Mouse (Mus musculus) kidney, embryonic 14.5 days (tissue): ENCODE measurements around the gene Pabpn1. TPM values are rescaled to one million over a fixed set of nuclear protein-coding genes. Genes with fewer than 3 reads are reported as not detected.
"Not testable (repeated sequence)": the region's sequence is repeated elsewhere in the genome, so short reads cannot be mapped to it uniquely, and the experiment has no call there.

Experiments
- ATAC-seq: fragments of 200-750 bp; cut with Nextera tagmentation; 2 replicates; pipeline ENCODE4 v1.8.0; 2017; ENCODE audit warnings: moderate number of reproducible peaks, mild to moderate bottlenecking, moderate TSS enrichment, moderate library complexity; ENCODE audit not compliant: low FRiP score, low TSS enrichment
- H3K27ac ChIP-seq: fragments of 300-500 bp; sonication (generic); 2 replicates; pipeline ENCODE4 v1.5.1; 2014; ENCODE audit warnings: low read depth, mild to moderate bottlenecking, low read length, moderate library complexity, mixed read lengths
- H3K27me3 ChIP-seq: fragments of 300-500 bp; sonication (generic); 2 replicates; pipeline ENCODE4 v1.6.1; 2014; ENCODE audit warnings: mild to moderate bottlenecking, low read length; ENCODE audit not compliant: control insufficient read depth, insufficient read depth
- H3K36me3 ChIP-seq: fragments of 300-500 bp; sonication (generic); 2 replicates; pipeline ENCODE4 v1.6.1; 2014; ENCODE audit warnings: low read length, mixed read lengths; ENCODE audit not compliant: control insufficient read depth, insufficient read depth
- H3K4me1 ChIP-seq: fragments of 300-500 bp; sonication (generic); 2 replicates; pipeline ENCODE4 v1.6.1; 2014; ENCODE audit warnings: low read length, mixed read lengths; ENCODE audit not compliant: control insufficient read depth, insufficient read depth
- H3K4me2 ChIP-seq: fragments of 300-500 bp; sonication (generic); replicated peaks from 2 replicates; pipeline ENCODE4 v1.6.1; 2014; ENCODE audit warnings: low read depth, mild to moderate bottlenecking, low read length
- H3K4me3 ChIP-seq: fragments of 300-500 bp; sonication (generic); 2 replicates; pipeline ENCODE4 v1.5.1; 2014; ENCODE audit warnings: mild to moderate bottlenecking, low read length
- H3K9ac ChIP-seq: fragments of 300-500 bp; sonication (generic); 2 replicates; pipeline ENCODE4 v1.6.1; 2014; ENCODE audit warnings: low read depth, mild to moderate bottlenecking, low read length, moderate library complexity
- H3K9me3 ChIP-seq: fragments of 300-500 bp; sonication (generic); 2 replicates; pipeline ENCODE4 v1.6.1; 2016; ENCODE audit warnings: low read length; ENCODE audit not compliant: control insufficient read depth
- WGBS: fragments of 180-500 bp; shearing (Covaris S2); extraction: QIAGEN DNeasy Blood & Tissue Kit; methylation state at CpG from one replicate; pipeline ENCODE4 v1.1.7; 2014; 5-methylcytosine and 5-hydroxymethylcytosine counted together
- polyA plus RNA-seq: library from polyadenylated mRNA; unstranded; fragments of >200 nt; fragmentation: Nextera tagmentation; extraction: Ambion mirVana; gene quantifications from 2 replicates; pipeline ENCODE4 v1.2.1, GENCODE M21; 2014

Gene Pabpn1
- polyA plus RNA-seq, 1 experiment from 2014 or later = 178 TPM

DNA sequence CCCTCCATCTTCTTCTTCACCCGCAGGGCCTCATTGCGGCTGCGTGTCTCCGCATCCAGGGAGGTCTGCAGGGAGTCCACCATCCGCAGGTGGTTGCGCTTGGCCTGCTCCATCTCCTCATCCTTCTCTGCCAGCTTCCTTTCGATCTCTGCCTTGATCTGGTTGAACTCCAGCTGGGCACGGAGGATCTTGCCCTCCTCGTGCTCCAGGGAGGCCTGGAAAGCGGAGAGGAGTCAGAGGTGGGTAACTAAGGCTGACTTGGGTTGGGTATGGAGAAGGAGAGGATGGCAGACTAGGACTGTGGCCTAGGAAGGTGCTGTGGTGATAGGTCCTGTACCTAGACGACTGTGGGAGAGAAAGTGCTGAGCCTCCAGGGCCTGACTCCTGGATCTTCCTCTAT, 54.7 kb downstream of the Pabpn1 start:
- not testable (repeated sequence) for H3K27me3 ChIP-seq, ATAC-seq, H3K4me1 ChIP-seq, H3K27ac ChIP-seq, H3K9me3 ChIP-seq, H3K9ac ChIP-seq, H3K36me3 ChIP-seq, H3K4me3 ChIP-seq, H3K4me2 ChIP-seq
- WGBS = 81% methylated on average over 10 of the region's 11 CpGs

Other genes starting within 250 kb of the Pabpn1 start
- gene 1700123O20Rik, start 206.3 kb upstream of the Pabpn1 start, polyA plus RNA-seq = 89.8 and 110 TPM in 2 replicates
- gene Acin1, start 205.6 kb upstream of the Pabpn1 start, polyA plus RNA-seq = 161 and 169 TPM in 2 replicates
- 0.08 and 0.16 TPM in 2 replicates for gene Gm29776, start 193.7 kb upstream of the Pabpn1 start, polyA plus RNA-seq
- not detected in 2 replicates for gene Cebpe, start 180.3 kb upstream of the Pabpn1 start, polyA plus RNA-seq
- gene Slc7a8, start 110.6 kb upstream of the Pabpn1 start, polyA plus RNA-seq = 5.8 and 12.1 TPM in 2 replicates
- gene Rnf212b, start 78.4 kb upstream of the Pabpn1 start, polyA plus RNA-seq = not detected in 2 replicates
- gene Homez, start 21.5 kb upstream of the Pabpn1 start, polyA plus RNA-seq = 10.3 and 19.1 TPM in 2 replicates
- 2.9 and 4.5 TPM in 2 replicates for gene Ppp1r3e, start 14.9 kb upstream of the Pabpn1 start, polyA plus RNA-seq
- gene Bcl2l2, start 9.1 kb upstream of the Pabpn1 start, polyA plus RNA-seq = 5.3 and 6.1 TPM in 2 replicates
- gene Gm20521, start 9.1 kb upstream of the Pabpn1 start, polyA plus RNA-seq = 0.44 TPM in 1 of 2 replicates, not detected in the other
- gene Slc22a17, start 20.6 kb downstream of the Pabpn1 start, polyA plus RNA-seq = 41.0 and 58.9 TPM in 2 replicates
- 26.2 and 33.8 TPM in 2 replicates for gene Efs, start 33.6 kb downstream of the Pabpn1 start, polyA plus RNA-seq
- gene Il25, start 40.2 kb downstream of the Pabpn1 start, polyA plus RNA-seq = 0.24 TPM in 1 of 2 replicates, not detected in the other
- 0.89 and 3.3 TPM in 2 replicates for gene Cmtm5, start 43.8 kb downstream of the Pabpn1 start, polyA plus RNA-seq
- gene Myh6, start 74.4 kb downstream of the Pabpn1 start, polyA plus RNA-seq = 0.30 and 0.54 TPM in 2 replicates
- not detected in 2 replicates for gene Gm17428, start 84.4 kb downstream of the Pabpn1 start, polyA plus RNA-seq
- 0.11 and 2.0 TPM in 2 replicates for gene Myh7, start 102.1 kb downstream of the Pabpn1 start, polyA plus RNA-seq
- gene Ngdn, start 123.0 kb downstream of the Pabpn1 start, polyA plus RNA-seq = 80.8 and 109 TPM in 2 replicates
- gene Zfhx2, start 199.8 kb downstream of the Pabpn1 start, polyA plus RNA-seq = 5.8 and 6.4 TPM in 2 replicates
- gene Thtpa, start 202.3 kb downstream of the Pabpn1 start, polyA plus RNA-seq = 14.5 and 21.8 TPM in 2 replicates
- 11.4 and 17.8 TPM in 2 replicates for gene Ap1g2, start 214.1 kb downstream of the Pabpn1 start, polyA plus RNA-seq
- 0.43 and 0.55 TPM in 2 replicates for gene Jph4, start 224.4 kb downstream of the Pabpn1 start, polyA plus RNA-seq